Mouse (Mus musculus) liver, postnatal 0 days (tissue): ENCODE measurements around the gene Dek. TPM values are rescaled to one million over a fixed set of nuclear protein-coding genes. Genes with fewer than 3 reads are reported as not detected.

Source experiments
- ATAC-seq: fragments of 200-750 bp; cut with Nextera tagmentation; 2 replicates; pipeline ENCODE4 v1.8.0; 2017; ENCODE audit warnings: mild to moderate bottlenecking, moderate library complexity
- DNase-seq: peaks from one replicate; pipeline ENCODE4 v3.0.0-alpha.2; 2016
- H3K27ac ChIP-seq: fragments of 300-500 bp; sonication (generic); 2 replicates; pipeline ENCODE4 v1.5.1; 2014; ENCODE audit warnings: antibody characterized with exemption, moderate library complexity, mild to moderate bottlenecking, low read depth
- H3K27me3 ChIP-seq: fragments of 300-500 bp; sonication (generic); 2 replicates; pipeline ENCODE4 v1.6.1; 2014; ENCODE audit warnings: low read length, control low read depth, mixed read lengths; ENCODE audit not compliant: insufficient read depth
- H3K36me3 ChIP-seq: fragments of 300-500 bp; sonication (generic); replicated peaks from 2 replicates; pipeline ENCODE4 v1.6.1; 2014; ENCODE audit warnings: mild to moderate bottlenecking, control low read depth, low read length, moderate library complexity, mixed read lengths; ENCODE audit not compliant: insufficient read depth
- H3K4me1 ChIP-seq: fragments of 300-500 bp; sonication (generic); 2 replicates; pipeline ENCODE4 v1.6.1; 2014; ENCODE audit warnings: antibody characterized with exemption, mild to moderate bottlenecking, control low read depth; ENCODE audit not compliant: insufficient read depth
- H3K4me2 ChIP-seq: fragments of 300-500 bp; sonication (generic); 2 replicates; pipeline ENCODE4 v1.6.1; 2014; ENCODE audit warnings: low read depth, mild to moderate bottlenecking, low read length, moderate library complexity, mixed read lengths
- H3K4me3 ChIP-seq: fragments of 300-500 bp; sonication (generic); 2 replicates; pipeline ENCODE4 v1.5.1; 2014; ENCODE audit warnings: low read depth, low read length
- H3K9ac ChIP-seq: fragments of 300-500 bp; sonication (generic); replicated peaks from 2 replicates; pipeline ENCODE4 v1.6.1; 2014; ENCODE audit warnings: mild to moderate bottlenecking, moderate library complexity
- H3K9me3 ChIP-seq: fragments of 300-500 bp; sonication (generic); 2 replicates; pipeline ENCODE4 v1.6.1; 2016; ENCODE audit warnings: mild to moderate bottlenecking, control low read depth, low read length, mixed read lengths
- CTCF ChIP-seq: sonication (generic); IDR thresholded peaks from 2 replicates; pipeline ENCODE4 v1.5.1; 2016; ENCODE audit warnings: antibody characterized with exemption, low read depth
- EP300 ChIP-seq: IDR thresholded peaks from 2 replicates; pipeline ENCODE4 v1.6.1; 2016; ENCODE audit warnings: antibody characterized with exemption, low read depth, mild to moderate bottlenecking
- WGBS: fragments of 180-500 bp; shearing (Covaris S2); extraction: QIAGEN DNeasy Blood & Tissue Kit; methylation state at CpG from one replicate; pipeline ENCODE4 v1.1.7; 2014; ENCODE audit not compliant: insufficient replicate concordance; 5-methylcytosine and 5-hydroxymethylcytosine counted together
- polyA plus RNA-seq: library from polyadenylated mRNA; unstranded; fragments of >200 nt; fragmentation: Nextera tagmentation; extraction: Ambion mirVana; gene quantifications from 2 replicates; pipeline ENCODE4 v1.2.1, GENCODE M21; 2015

Gene Dek
- polyA plus RNA-seq, 1 experiment from 2014 or later: 302 TPM

DNA sequence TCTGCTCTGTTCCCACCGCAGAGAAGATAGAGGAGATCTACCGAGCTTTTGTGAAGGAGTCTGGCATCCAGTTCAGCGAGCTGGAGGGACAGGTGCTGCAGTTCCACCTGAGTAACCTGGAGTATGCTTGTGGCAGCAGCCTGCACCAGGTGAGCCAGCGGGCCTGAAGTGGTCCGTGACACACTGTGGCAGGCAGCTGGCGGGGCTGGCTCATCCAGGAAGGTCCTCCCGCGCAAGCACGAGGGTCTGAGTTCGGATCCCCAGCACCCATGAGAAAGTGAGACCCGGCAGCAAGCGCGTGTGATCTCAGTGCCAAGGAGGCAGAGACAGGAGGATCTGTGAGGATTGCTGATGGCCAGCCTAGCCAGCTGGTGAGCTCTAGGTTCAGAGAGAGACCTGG, 34.1 kb downstream of the Dek start:
- Histone ChIP-seq H3K4me3 (no peak overlapping the region), H3K4me1 (no peaks in the 10 kb centered on the region), H3K36me3 (peaks cover 16% of the 10 kb centered on the region), H3K4me2 (no peak overlapping the region), H3K9me3 (no peaks in the 10 kb centered on the region), H3K9ac (no peak overlapping the region), H3K27ac (no peak overlapping the region), H3K27me3 (no peaks in the 10 kb centered on the region)
- no peak for ATAC-seq
- DNase-seq: peak; percentile 11
- TF ChIP-seq EP300 (no peak), CTCF (no peak)
- 91% methylated on average over 13 of the region's 13 CpGs for WGBS

DNA sequence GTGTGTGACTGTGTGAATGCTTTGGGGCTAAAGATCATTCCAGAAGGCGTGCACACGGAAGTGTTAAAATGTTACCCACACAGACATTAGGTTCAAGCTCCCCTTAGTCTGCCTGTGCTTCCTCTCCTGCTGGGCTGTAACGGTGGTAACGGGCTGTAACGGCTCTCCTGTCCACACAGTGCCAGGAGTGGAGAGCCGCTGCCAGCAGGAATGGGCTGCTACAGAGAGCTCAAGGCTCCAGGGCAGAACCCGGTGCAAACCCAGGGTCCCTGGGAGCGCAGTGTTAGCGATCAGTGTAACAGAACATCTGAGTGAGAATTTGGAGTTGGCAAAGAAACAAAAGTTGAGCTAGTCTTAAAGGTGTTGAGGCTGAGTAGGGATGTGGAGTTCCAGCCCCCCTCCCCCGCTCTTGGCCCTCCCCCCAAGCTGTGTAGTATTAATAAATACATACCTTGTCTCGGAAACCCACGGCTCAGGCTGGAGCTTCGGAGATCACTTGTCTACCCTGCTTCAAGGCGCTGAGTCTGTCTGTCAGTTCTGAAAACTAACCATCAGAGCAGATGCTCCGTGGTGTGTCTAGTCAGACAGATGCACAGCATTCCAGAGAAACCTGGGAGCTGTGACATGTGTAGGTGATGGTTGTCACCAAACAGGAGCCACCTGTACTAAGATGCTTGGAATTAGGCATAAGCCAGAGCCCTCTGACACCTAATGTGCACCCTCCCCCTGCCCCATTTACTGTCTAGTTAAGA, 35.5 kb downstream of the Dek start:
- H3K4me1 ChIP-seq: no peaks in the 10 kb centered on the region
- no peak overlapping the region for H3K27ac ChIP-seq
- ATAC-seq (no peak), DNase-seq (peak; percentile 6)
- H3K36me3 ChIP-seq: peaks cover 20% of the 10 kb centered on the region
- no peak overlapping the region for H3K9ac ChIP-seq
- no peak overlapping the region for H3K4me2 ChIP-seq
- 90% methylated on average over 15 of the region's 15 CpGs for WGBS
- no peaks in the 10 kb centered on the region for H3K9me3 ChIP-seq
- H3K4me3 ChIP-seq: no peak overlapping the region
- no peaks in the 10 kb centered on the region for H3K27me3 ChIP-seq
- TF ChIP-seq EP300 (no peak), CTCF (no peak)

GRCm38 (mm10) chr13:47067001-47067400, 39.0 kb downstream of the Dek start:
- ATAC-seq (no peak), DNase-seq (peak; percentile 2)
- 84% methylated on average over 6 of the region's 6 CpGs for WGBS

GRCm38 (mm10) chr13:47066516-47066915, 39.5 kb downstream of the Dek start:
- Histone ChIP-seq H3K27ac (no peak overlapping the region), H3K9ac (no peak overlapping the region), H3K4me1 (no peaks in the 10 kb centered on the region), H3K9me3 (no peaks in the 10 kb centered on the region), H3K27me3 (no peaks in the 10 kb centered on the region), H3K4me2 (no peak overlapping the region), H3K4me3 (no peak overlapping the region), H3K36me3 (peaks cover 17% of the 10 kb centered on the region; the same call in 1 of the 2 replicates)
- DNase-seq (no peak), ATAC-seq (no peak)
- TF ChIP-seq CTCF (no peak), EP300 (no peak)
- 90% methylated on average over 10 of the region's 10 CpGs for WGBS

More at GRCm38 (mm10) chr13:47067001-47067400, 39.0 kb downstream of the Dek start:
- Histone ChIP-seq H3K4me3 (no peak overlapping the region), H3K9ac (no peak overlapping the region), H3K27me3 (no peaks in the 10 kb centered on the region), H3K4me1 (no peaks in the 10 kb centered on the region), H3K36me3 (peaks cover 17% of the 10 kb centered on the region; the same call in 1 of the 2 replicates), H3K9me3 (no peaks in the 10 kb centered on the region), H3K4me2 (no peak overlapping the region), H3K27ac (no peak overlapping the region)
- no peak for TF ChIP-seq EP300
- no peak for TF ChIP-seq CTCF

DNA sequence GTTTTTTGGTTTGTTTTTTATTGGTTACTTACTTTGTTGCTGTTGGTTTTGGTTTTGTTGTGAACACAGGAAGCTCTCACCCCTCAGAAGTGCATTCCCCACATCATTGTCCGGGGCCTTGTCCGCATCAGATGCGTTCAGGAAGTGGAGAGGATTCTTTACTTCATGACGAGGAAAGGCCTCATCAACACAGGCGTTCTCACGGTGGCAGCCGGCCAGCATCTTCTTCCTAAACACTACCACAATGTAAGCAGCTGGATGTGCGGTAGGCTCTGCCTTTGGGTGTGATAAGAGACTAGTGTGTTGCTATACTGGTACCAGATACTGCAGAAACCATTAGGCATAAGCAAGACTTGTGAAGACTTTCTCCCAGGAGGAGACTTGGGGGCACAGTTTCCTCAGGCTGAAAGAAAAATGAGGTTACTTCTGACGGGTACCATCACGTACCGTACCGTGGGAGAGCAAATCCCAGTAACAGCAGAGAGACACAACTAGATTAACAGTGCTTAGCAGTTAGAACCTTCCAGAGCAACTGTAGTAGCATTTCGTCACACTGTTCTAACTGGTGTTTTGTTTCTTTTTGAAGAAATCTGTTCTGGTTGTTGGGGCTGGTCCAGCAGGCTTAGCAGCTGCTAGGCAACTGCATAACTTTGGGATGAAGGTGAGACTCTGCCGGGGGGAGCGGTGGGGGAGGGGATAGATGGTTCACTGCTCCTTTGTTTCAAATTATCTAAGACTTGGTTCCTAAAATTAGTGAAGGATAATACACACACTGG, 41.8 kb downstream of the Dek start:
- no peak for TF ChIP-seq EP300
- TF ChIP-seq CTCF: no peak
- ATAC-seq: no peak
- Histone ChIP-seq H3K9me3 (no peaks in the 10 kb centered on the region), H3K27me3 (no peaks in the 10 kb centered on the region), H3K4me3 (no peak overlapping the region), H3K36me3 (peaks cover 21% of the 10 kb centered on the region), H3K4me2 (no peak overlapping the region), H3K9ac (no peak overlapping the region), H3K27ac (no peak overlapping the region), H3K4me1 (no peaks in the 10 kb centered on the region)
- no peak for DNase-seq
- WGBS: 78% methylated on average over 15 of the region's 15 CpGs

DNA sequence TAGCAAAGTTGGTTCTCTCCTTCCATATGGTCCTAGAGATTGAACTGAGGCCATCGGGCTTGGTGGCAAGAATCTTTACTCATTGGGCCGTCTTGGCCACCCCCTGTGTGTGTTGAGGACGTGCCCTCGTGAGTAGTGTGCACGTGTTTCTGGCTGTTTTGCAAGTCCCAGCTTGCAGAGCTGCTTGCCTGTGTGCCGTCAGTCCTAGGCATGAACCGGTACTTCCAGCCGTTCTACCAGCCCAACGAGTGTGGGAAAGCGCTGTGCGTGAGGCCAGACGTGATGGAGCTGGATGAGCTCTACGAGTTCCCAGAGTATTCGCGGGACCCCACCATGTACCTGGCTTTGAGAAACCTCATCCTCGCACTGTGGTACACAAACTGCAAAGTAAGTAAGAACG, 43.2 kb downstream of the Dek start:
- Histone ChIP-seq H3K9me3 (no peaks in the 10 kb centered on the region), H3K4me1 (no peaks in the 10 kb centered on the region), H3K4me2 (no peak overlapping the region), H3K27me3 (no peaks in the 10 kb centered on the region), H3K36me3 (peaks cover 21% of the 10 kb centered on the region), H3K27ac (no peak overlapping the region), H3K4me3 (no peak overlapping the region), H3K9ac (no peak overlapping the region)
- no peak for TF ChIP-seq EP300
- TF ChIP-seq CTCF: no peak
- DNase-seq (no peak), ATAC-seq (no peak)
- 92% methylated on average over 17 of the region's 17 CpGs for WGBS
